Mouse (Mus musculus): ENCODE measurements at regions not wholly inside any gene's neighbourhood (a gene's known extent, or its start where the extent isn't known, plus 50 kb on each side); places are given as distances from the start of the nearest gene placed in this dataset.

GRCm38 (mm10) chr2:92758775-92759174, 156.1 kb upstream of the Syt13 start:
- no peaks in the 10 kb centered on the region for H3K36me3 ChIP-seq (ENCODE audit: poor library complexity, severe bottlenecking)
- no peak for ATAC-seq
- WGBS = 71% methylated on average over 3 of the region's 3 CpGs

GRCm38 (mm10) chr2:92763881-92764635, 150.8 kb upstream of the Syt13 start:
- no peak overlapping the region for H3K9ac ChIP-seq
- no peak overlapping the region for H3K4me2 ChIP-seq
- no peak overlapping the region for H3K4me3 ChIP-seq
- no peak overlapping the region for H3K27ac ChIP-seq
- no peak for ATAC-seq
- no peaks in the 10 kb centered on the region for H3K27me3 ChIP-seq
- H3K36me3 ChIP-seq (ENCODE audit: poor library complexity, severe bottlenecking) = no peaks in the 10 kb centered on the region
- WGBS = 96% methylated on average over 1 of the region's 1 CpGs
- H3K4me1 ChIP-seq = no peaks in the 10 kb centered on the region
- H3K9me3 ChIP-seq (replicated peaks) = no peaks in the 10 kb centered on the region

More at GRCm38 (mm10) chr2:92758775-92759174, 156.1 kb upstream of the Syt13 start:
- Histone ChIP-seq H3K27ac (no peak overlapping the region), H3K27me3 (no peaks in the 10 kb centered on the region), H3K9me3 (replicated peaks) (no peaks in the 10 kb centered on the region), H3K4me3 (no peak overlapping the region), H3K4me2 (no peak overlapping the region), H3K4me1 (no peaks in the 10 kb centered on the region), H3K9ac (no peak overlapping the region)

GRCm38 (mm10) chr2:92767476-92768005, 147.4 kb upstream of the Syt13 start:
- no peak overlapping the region for H3K27ac ChIP-seq
- no peaks in the 10 kb centered on the region for H3K36me3 ChIP-seq (ENCODE audit: poor library complexity, severe bottlenecking)
- no peak overlapping the region for H3K9ac ChIP-seq
- WGBS = 82% methylated on average over 5 of the region's 5 CpGs
- H3K9me3 ChIP-seq (replicated peaks) = no peaks in the 10 kb centered on the region
- no peaks in the 10 kb centered on the region for H3K27me3 ChIP-seq
- no peak overlapping the region for H3K4me3 ChIP-seq
- no peak overlapping the region for H3K4me2 ChIP-seq
- H3K4me1 ChIP-seq = no peaks in the 10 kb centered on the region
- ATAC-seq = no peak

GRCm38 (mm10) chr2:92768088-92768487, 146.8 kb upstream of the Syt13 start:
- H3K9me3 ChIP-seq (replicated peaks) = no peaks in the 10 kb centered on the region
- H3K36me3 ChIP-seq (ENCODE audit: poor library complexity, severe bottlenecking) = no peaks in the 10 kb centered on the region
- WGBS = 59% methylated on average over 2 of the region's 2 CpGs
- H3K9ac ChIP-seq = no peak overlapping the region
- ATAC-seq = no peak
- no peaks in the 10 kb centered on the region for H3K4me1 ChIP-seq
- no peak overlapping the region for H3K4me3 ChIP-seq
- no peak overlapping the region for H3K4me2 ChIP-seq
- no peaks in the 10 kb centered on the region for H3K27me3 ChIP-seq
- H3K27ac ChIP-seq = no peak overlapping the region

GRCm38 (mm10) chr2:92769061-92769460, 145.8 kb upstream of the Syt13 start:
- H3K9ac ChIP-seq = no peak overlapping the region
- no peak overlapping the region for H3K4me3 ChIP-seq
- no peaks in the 10 kb centered on the region for H3K4me1 ChIP-seq
- no peak overlapping the region for H3K4me2 ChIP-seq
- ATAC-seq = no peak
- H3K27me3 ChIP-seq = no peaks in the 10 kb centered on the region
- H3K9me3 ChIP-seq (replicated peaks) = no peaks in the 10 kb centered on the region
- no peak overlapping the region for H3K27ac ChIP-seq
- 84% methylated on average over 3 of the region's 3 CpGs for WGBS
- no peaks in the 10 kb centered on the region for H3K36me3 ChIP-seq (ENCODE audit: poor library complexity, severe bottlenecking)

GRCm38 (mm10) chr2:92770098-92770497, 144.8 kb upstream of the Syt13 start:
- ATAC-seq = no peak
- WGBS = 88% methylated on average over 5 of the region's 5 CpGs

GRCm38 (mm10) chr2:92772623-92773022, 142.3 kb upstream of the Syt13 start:
- Histone ChIP-seq H3K27ac (peak overlapping the region; percentile 65), H3K4me3 (no peak overlapping the region), H3K9ac (no peak overlapping the region), H3K36me3 (ENCODE audit: poor library complexity, severe bottlenecking) (no peaks in the 10 kb centered on the region), H3K4me1 (no peaks in the 10 kb centered on the region), H3K9me3 (replicated peaks) (no peaks in the 10 kb centered on the region), H3K4me2 (no peak overlapping the region), H3K27me3 (no peaks in the 10 kb centered on the region)
- 78% methylated on average over 7 of the region's 7 CpGs for WGBS
- ATAC-seq = no peak; the same call in 1 of the 2 replicates

More at GRCm38 (mm10) chr2:92770098-92770497, 144.8 kb upstream of the Syt13 start:
- Histone ChIP-seq H3K4me2 (no peak overlapping the region), H3K9ac (no peak overlapping the region), H3K27ac (no peak overlapping the region), H3K27me3 (no peaks in the 10 kb centered on the region), H3K9me3 (replicated peaks) (no peaks in the 10 kb centered on the region), H3K4me3 (no peak overlapping the region), H3K36me3 (ENCODE audit: poor library complexity, severe bottlenecking) (no peaks in the 10 kb centered on the region), H3K4me1 (no peaks in the 10 kb centered on the region)

- Histone ChIP-seq H3K4me3 (no peak overlapping the region), H3K4me1 (no peaks in the 10 kb centered on the region), H3K27ac (no peak overlapping the region), H3K27me3 (no peaks in the 10 kb centered on the region), H3K36me3 (ENCODE audit: poor library complexity, severe bottlenecking) (no peaks in the 10 kb centered on the region), H3K9me3 (replicated peaks) (no peaks in the 10 kb centered on the region), H3K4me2 (no peak overlapping the region), H3K9ac (no peak overlapping the region)
- no peak for ATAC-seq
- WGBS = 93% methylated on average over 2 of the region's 2 CpGs
These were observed 138.4 kb upstream of the Syt13 start for GRCm38 (mm10) chr2:92776497-92776896.

GRCm38 (mm10) chr2:92779101-92779500, 135.8 kb upstream of the Syt13 start:
- Histone ChIP-seq H3K4me2 (no peak overlapping the region), H3K4me1 (no peaks in the 10 kb centered on the region), H3K27me3 (no peaks in the 10 kb centered on the region), H3K9me3 (replicated peaks) (no peaks in the 10 kb centered on the region), H3K36me3 (ENCODE audit: poor library complexity, severe bottlenecking) (no peaks in the 10 kb centered on the region), H3K4me3 (no peak overlapping the region), H3K9ac (no peak overlapping the region), H3K27ac (no peak overlapping the region; the same call in 1 of the 2 replicates)
- WGBS = 42% methylated on average over 1 of the region's 1 CpGs
- no peak for ATAC-seq

- H3K4me1 ChIP-seq = no peaks in the 10 kb centered on the region
- H3K27ac ChIP-seq = no peak overlapping the region
- H3K9me3 ChIP-seq (replicated peaks) = no peaks in the 10 kb centered on the region
- H3K9ac ChIP-seq = no peak overlapping the region
- no peak overlapping the region for H3K4me2 ChIP-seq
- H3K4me3 ChIP-seq = no peak overlapping the region
- WGBS = 74% methylated on average over 1 of the region's 1 CpGs
- no peak for ATAC-seq
- no peaks in the 10 kb centered on the region for H3K27me3 ChIP-seq
- H3K36me3 ChIP-seq (ENCODE audit: poor library complexity, severe bottlenecking) = no peaks in the 10 kb centered on the region
These were observed 134.9 kb upstream of the Syt13 start for GRCm38 (mm10) chr2:92780021-92780420.

GRCm38 (mm10) chr2:92781451-92781850, 133.4 kb upstream of the Syt13 start:
- H3K27ac ChIP-seq = no peak overlapping the region
- 83% methylated on average over 5 of the region's 5 CpGs for WGBS
- H3K4me2 ChIP-seq = no peak overlapping the region
- H3K9me3 ChIP-seq (replicated peaks) = no peaks in the 10 kb centered on the region
- ATAC-seq = no peak
- H3K27me3 ChIP-seq = no peaks in the 10 kb centered on the region
- no peaks in the 10 kb centered on the region for H3K36me3 ChIP-seq (ENCODE audit: poor library complexity, severe bottlenecking)
- no peaks in the 10 kb centered on the region for H3K4me1 ChIP-seq
- no peak overlapping the region for H3K9ac ChIP-seq
- no peak overlapping the region for H3K4me3 ChIP-seq

GRCm38 (mm10) chr2:92782621-92783020, 132.3 kb upstream of the Syt13 start:
- 73% methylated on average over 4 of the region's 4 CpGs for WGBS
- no peaks in the 10 kb centered on the region for H3K9me3 ChIP-seq (replicated peaks)
- no peak overlapping the region for H3K9ac ChIP-seq
- H3K4me1 ChIP-seq = no peaks in the 10 kb centered on the region
- H3K27me3 ChIP-seq = no peaks in the 10 kb centered on the region
- H3K36me3 ChIP-seq (ENCODE audit: poor library complexity, severe bottlenecking) = no peaks in the 10 kb centered on the region
- H3K4me3 ChIP-seq = no peak overlapping the region
- ATAC-seq = no peak
- no peak overlapping the region for H3K27ac ChIP-seq
- H3K4me2 ChIP-seq = no peak overlapping the region

GRCm38 (mm10) chr2:92784916-92785315, 130.0 kb upstream of the Syt13 start:
- Histone ChIP-seq H3K9ac (no peak overlapping the region), H3K36me3 (ENCODE audit: poor library complexity, severe bottlenecking) (no peaks in the 10 kb centered on the region), H3K27me3 (no peaks in the 10 kb centered on the region), H3K4me2 (no peak overlapping the region), H3K4me3 (no peak overlapping the region), H3K27ac (no peak overlapping the region), H3K4me1 (no peaks in the 10 kb centered on the region), H3K9me3 (replicated peaks) (no peaks in the 10 kb centered on the region)
- ATAC-seq = no peak
- 71% methylated on average over 2 of the region's 2 CpGs for WGBS

Data from forebrain, embryonic 13.5 days (tissue).